Mouse (Mus musculus): Measurements from ENCODE around the gene 4930451I11Rik.

Gene 4930451I11Rik

DNA sequence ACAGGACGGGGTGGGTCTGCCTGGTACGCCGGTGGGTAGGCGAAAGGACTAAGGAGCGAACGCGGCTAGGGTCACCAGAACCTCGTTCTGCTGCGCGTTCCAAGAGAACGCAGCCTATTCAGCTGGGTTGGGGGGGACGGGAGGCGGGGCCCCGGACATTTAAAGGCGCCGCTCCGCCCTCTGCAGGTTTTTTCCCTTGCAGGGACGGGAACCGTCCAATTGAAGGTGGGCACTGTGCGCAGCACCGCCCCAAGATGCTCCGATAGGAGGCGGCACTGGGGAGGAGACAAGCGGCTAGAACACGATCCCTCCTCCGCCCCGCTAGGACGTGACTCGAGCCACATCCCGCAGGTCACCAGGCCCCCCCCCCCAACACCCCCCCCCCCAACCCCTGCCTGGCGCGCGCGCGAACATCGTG is 32.4 kb downstream of the 4930451I11Rik start:
- peak; percentile 95 for DNase-seq

DNA sequence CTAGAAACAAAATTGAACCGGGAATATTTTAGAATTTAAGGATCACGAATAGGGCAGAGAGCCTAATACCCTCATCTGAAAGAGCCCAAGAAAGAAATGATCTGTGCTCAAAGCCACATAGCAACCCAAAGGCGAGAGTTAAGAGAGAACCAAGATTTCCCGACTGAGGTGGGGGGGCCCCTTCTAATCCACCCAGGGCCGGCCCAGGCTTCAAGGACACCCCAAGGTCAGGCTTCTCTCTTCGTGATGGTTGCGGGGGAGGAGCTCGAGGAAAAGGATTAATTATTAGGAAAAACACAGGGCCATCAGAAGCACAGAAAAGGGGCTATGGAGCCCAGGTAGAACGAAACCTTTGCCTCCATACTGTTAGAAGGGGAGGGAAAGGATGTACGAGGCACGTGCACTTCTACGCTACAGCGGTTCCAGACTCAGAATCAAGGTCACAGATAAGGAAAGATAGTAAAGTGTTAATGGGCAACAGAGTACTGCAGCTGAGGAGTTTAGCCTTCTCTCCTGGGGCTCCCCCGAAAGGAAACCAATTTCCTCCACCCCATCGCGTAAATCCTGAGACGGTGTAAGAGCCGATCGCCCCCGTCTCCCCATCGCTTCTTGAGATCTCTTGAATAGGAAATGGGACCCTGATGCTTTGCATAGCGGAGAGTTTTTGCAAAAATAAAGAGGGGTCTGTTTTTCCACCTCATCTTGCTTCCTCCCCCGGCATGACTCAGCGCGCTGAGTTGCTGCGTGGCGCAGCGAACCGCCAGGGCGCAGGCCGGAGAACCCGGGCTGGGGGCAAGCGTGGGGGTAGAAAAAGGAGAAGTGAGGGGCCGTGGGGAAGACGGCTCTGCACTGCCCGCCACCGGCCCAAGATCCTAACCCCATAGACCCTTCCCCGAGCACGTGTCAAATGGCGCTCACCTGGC is 33.1 kb downstream of the 4930451I11Rik start:
- DNase-seq: no peak

DNA sequence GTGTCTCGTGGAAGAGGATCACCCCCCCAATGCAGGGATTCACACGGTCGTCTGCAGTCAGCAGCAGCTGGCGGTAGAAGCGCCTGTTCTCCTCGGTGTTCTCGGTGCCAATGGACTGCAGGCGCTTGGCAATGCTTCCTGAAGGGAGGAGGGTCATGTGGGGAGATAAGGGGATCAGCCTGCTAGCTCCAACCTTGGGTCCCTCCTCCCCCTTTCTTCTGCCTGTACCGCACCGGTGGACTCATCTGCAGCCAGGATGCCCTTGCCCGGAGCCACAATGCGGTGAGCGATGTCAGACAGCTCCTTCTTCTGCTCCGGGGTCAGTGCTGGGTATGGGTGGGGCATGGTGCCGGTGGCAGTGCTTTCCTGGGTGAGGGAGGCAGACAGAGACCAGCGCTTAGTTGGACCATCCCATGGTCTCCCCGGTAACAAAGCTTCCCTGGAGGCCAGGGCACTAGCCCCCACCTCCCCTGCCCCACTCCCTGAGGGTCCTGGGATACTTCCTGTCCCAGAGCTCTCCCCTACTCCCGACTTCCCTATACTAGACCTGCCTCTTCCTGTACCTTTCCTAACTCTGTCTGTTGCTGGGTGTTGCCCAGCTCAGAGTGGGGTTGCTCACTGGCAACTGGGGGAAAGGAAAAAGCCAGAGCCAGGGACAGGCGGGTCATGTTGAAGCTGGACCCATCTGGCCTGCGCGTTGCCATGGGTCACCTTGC is 33.9 kb downstream of the 4930451I11Rik start, which contains the start of gene Fam57b:
TSS of gene Fam57b (plus strand) at position 258 of the 716 bp plus-strand sequence.
- no peak for DNase-seq

DNA sequence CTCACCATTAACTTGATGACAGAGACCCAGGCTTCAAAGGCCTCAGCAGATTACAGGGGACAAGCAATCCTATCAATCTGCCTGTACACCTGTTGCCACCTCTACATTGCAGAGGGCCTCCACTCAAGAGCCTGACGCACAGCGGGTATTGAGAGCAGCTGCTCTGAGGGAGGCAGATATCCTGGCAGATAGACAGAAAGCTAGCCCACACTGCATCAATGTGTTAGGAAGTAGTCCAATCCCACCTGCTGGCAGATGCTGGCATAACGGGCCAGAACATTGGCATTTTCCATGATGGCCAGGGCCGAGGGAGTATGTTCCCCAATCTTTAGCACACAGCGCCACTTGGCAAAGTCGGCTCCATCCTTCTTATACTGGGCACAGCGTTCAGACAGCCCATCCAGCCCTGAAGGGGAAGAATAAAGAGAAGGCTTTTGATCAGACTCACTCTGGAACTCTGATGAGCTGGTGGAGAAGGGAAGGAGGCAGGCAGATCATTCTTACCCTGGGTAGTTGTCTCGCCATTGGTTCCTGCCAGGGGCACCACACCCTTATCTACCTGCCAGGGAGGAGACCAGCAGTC is 35.0 kb downstream of the 4930451I11Rik start:
- no peak for DNase-seq

DNA sequence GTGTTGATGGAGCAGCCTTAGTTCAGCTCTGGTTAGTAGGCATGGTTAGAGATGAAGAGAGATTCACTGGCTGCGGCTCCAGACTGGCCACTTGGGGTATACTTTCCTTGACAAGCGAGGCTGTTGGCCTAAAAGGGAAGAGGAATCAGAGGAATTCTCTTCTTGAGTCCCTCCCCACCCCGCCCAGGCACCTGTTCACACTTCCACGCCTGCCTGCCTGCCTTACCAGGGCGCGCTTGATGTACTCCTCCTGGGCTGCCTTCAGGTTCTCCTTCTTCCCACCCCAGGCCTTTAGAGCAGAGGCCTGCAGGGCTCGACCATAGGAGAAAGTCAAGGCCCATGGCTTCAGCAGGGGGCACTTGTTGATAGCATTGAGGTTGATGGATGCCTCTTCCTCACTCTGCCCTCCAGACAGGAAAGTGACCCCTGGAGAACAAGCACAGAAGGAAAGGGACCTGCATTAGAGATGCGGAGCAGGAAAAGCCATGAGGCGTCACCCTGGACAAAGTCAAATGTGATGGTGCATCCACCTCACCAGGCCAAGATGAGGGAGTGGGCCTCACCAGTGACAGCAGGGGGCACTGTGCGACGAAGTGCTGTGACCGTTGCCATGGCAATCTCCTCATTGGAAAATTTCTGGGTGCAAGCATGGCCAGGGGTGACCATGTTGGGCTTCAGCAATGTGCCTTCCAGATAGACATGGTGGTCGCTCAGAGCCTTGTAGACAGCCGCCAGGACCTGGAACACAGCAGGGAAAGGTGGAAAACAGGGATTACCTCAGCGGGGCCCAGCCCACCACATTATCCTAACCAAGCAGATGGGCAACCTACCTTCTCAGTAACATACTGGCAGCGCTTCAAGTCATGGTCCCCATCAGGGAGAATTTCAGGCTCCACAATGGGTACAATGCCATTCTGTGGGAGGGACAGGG is 35.8 kb downstream of the 4930451I11Rik start:
- DNase-seq: no peak

DNA sequence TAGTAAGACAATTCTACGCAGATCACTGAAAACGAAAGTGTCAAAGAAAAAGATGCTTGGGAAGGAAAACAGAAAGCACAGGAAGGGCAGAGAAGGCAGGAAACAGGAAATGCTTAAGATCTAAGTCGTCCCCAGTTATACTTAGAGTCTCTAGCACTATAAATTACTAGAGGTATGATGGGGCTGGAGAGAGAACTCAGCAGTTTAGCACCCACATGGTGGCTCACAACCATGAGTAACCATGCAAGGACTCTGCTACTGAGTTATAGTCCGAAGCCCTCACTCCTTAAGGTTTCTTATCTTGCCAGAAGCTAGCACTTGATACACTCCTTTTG is 37.2 kb downstream of the 4930451I11Rik start:
- no peak for DNase-seq

GRCm38 (mm10) chr7:126793456-126794270 is 37.8 kb downstream of the 4930451I11Rik start:
- no peak for DNase-seq

DNA sequence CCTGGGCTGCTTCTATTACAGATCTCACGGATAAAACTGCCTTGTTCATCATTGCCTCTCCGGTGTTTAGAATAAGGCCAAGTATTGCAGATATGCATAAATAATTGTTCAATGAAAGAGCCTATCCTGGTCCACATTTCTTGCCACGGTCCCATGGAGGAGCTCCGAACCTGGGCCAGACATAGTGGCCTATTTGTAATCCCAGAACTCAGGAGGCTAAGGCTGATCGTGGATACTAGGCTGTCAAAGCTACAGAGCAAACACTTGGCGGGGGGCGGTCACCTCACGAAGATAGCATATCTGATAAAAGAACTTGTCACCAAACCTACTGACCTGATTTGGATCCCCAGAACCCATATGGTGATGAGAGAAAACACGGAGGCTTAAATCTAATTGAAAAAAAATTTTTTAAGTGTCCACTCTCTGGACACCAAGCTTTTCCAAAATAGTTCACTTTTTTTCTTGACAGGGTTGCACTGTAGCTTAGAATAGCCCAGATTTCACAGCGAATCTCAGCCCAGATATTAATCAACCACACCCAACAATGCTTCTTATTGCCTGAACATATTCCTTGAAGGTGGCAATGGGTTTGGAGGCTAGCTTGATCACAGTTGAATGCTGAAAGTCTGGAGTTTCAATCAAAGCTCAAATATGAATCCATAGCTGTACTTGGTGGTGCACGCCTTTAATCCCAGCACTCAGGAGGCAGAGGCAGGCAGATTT is 38.6 kb downstream of the 4930451I11Rik start:
- no peak for DNase-seq

- DNase-seq: peak; percentile 96
Observed at GRCm38 (mm10) chr7:126791851-126792720, 39.4 kb downstream of the 4930451I11Rik start, which contains the start of gene Ppp4c. Gene Ppp4c, minus strand, starts transcription at chr7:126792496.

GRCm38 (mm10) chr7:126789141-126789540 is 42.3 kb downstream of the 4930451I11Rik start:
- DNase-seq: no peak

DNA sequence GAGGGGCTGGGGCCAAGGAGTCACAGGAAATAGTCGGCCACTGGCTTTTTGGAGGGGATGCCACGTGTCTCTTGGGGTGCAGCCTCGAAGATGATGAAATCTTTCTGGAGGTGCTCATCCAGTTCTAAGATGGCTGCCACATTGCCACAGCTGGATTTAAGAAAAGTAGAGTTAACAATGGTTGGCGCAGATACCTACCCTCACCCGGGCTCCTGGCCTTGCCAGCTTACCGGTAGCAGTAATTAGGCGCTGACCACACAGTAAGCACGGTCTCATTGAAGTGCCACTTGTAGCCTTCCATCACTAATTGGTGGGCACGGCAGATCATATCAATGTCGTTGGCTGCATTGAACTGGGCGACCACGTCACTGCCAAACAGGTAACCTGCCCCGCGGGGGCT is 45.3 kb downstream of the 4930451I11Rik start:
- DNase-seq: no peak

DNA sequence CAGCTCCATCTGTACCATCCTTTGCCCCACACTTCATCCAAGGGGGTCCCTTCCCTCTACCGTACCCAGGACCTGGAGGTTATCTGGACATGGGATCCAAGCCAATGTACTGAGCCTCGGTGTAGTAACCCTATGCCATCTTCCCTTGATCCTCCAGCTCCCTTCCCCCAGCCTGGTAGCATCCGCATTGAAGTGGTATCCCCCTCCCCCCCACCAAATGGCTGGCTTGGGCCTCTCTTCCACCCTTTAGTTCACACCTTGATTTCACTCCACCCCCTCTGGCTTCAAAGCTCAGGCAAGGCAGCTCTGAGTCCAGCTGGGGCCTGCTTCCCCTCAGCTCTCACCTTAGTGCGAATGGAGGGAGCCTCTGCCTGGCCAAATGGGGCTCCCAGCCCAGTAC is 46.4 kb downstream of the 4930451I11Rik start:
- DNase-seq: no peak

DNA sequence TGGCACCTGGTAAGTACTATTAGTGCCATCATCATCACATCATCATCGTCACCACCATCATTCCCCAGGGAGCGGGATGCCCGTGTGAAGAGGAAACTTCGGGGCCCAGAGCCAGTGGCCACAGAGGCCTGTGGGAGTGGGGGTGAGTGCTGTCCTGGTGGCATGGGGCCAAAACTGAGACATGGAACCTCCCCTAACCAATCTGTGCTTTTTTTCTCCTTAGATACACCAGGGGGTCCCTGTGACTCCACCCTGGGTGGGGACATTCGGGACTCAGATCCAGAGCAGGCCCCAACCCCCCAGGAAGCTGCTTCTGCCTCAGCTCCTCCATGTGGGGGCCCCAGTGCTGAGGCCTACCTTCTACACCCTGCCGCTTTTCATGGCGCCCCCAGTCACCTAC is 47.0 kb downstream of the 4930451I11Rik start:
- no peak for DNase-seq

- no peak for DNase-seq
Observed at GRCm38 (mm10) chr7:126782693-126783092, 48.7 kb downstream of the 4930451I11Rik start.

DNA sequence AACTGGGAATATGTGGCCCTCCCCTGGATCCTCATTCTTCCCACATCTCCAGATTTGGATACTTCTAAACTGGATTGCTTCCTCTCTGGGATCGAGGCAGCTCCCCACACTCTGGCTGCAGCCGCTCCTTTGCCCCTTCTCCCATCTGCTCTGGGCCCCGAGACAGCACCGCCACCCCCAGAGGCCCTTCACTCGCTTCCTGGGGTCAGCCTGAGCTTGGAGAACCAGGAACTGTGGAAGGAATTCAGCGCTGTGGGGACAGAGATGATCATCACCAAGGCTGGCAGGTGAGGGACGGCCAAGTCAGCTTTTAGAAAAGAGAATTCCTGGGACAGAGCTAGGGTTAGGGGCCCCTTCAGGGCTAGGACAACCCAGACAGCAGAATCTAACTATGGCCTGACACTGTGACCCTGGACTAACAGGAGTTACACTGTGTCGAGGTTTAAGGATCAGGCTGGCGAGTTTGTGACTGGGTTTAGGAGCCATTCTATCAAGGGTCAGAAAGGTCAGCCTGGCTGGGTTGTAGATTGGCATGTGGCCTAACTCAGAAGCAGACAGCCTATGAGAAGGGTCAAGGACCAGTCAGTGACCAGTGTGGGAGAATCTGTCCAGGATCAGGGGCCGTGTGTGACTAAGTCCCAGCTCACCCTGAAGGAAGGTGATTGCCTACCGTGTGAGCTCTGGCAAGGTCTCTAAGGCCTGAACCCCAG is 49.6 kb downstream of the 4930451I11Rik start:
- DNase-seq: no peak

DNA sequence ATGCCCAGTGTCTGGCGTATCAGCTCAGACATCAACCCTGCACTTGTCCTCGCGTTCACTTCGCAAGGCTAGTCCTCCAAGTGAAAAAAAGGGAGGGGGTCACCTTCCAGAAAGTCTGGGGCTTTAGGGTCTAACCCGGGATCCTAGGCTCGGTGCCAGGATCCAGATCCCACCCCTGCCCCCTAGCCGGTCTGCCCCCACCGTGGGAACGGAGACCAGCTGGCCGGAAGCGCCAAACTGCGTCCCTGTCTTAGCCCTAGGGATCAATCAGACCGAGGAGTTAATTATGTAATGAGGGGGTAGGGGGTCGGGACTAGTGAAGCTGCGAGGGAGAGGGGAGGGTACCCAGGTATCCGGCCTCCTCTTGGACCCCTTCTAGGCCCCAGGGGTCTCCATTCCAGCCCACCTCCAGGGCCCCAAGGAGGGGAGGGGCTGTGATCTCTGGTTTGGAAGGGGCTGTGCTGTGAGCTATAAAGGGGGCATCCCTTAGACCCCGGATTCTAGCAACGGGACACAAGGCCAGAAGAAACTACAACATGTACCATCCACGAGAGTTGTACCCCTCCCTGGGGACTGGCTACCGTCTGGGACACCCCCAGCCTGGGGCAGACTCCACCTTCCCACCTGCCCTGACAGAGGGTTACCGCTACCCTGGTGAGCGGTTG is 50.3 kb downstream of the 4930451I11Rik start, which contains the start of gene Tbx6:
TSS of gene Tbx6 (plus strand) at position 513 of the 665 bp plus-strand sequence.
- DNase-seq: no peak
